Mouse (Mus musculus): Measurements from ENCODE around the gene Raf1. TPM values are rescaled to one million over a fixed set of nuclear protein-coding genes. Genes with fewer than 3 reads are reported as not detected.

The Raf1 gene
- polyA plus RNA-seq, 1 experiment from 2014 or later = 111 TPM

DNA sequence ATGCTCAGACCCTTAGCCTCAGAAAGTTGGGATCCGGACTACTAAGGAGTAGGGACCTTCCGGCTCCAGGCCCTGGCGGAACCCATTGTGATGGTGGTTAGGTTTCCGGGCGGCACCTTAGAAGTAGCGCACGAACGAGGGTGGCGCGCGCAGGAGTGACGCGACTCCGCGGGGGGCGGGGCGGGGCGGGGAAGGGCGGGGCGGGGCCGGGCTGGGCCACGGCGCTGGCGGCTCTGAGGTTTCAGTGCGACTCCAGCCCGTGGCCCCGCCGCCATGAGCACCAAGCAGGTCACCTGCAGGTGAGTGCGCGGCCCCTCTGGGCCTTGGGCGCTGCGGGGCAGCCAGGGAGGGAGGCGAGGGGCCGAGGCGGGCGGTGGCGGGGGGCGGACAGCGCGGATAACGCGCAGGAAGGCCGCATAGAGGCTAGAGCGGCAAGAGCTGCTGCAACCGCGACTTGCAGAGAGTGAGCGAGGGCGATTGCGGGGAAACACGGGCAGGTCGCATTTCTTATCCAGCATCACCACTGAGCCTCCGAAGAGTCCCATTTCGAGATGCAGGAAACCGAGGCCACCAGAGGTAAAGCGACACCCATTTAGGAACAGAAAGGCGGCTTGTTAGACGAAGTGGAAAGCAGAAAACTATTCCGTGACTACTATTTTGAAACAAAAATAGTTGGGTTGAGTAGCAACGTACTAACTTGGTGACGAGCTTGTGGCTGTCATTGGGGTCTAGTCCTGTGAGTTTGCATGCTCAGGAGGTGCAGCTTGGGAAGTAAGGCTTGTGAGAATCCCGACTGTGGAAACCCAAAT lies 74.5 kb downstream of the Raf1 start, which contains the start of gene Mkrn2:
TSS of gene Mkrn2 (plus strand) at position 188 of the 809 bp plus-strand sequence.
- H3K9me3 ChIP-seq = no peaks in the 10 kb centered on the region
- WGBS = 1% methylated on average over 46 of the region's 61 CpGs
- peaks cover 12% of the 10 kb centered on the region for H3K4me1 ChIP-seq
- peak; percentile 90 for ATAC-seq (ENCODE audit: low FRiP score, low read depth)
- H3K9ac ChIP-seq = peak within 1 kb of the TSS; percentile 83
- no peaks in the 10 kb centered on the region for H3K27me3 ChIP-seq
- peak within 1 kb of the TSS; percentile 76 for H3K4me2 ChIP-seq (replicated peaks)
- peak within 1 kb of the TSS; percentile 44; the same call in 1 of the 2 replicates for H3K27ac ChIP-seq
- H3K4me3 ChIP-seq = peak within 1 kb of the TSS; percentile 78
- peaks cover 9% of the 10 kb centered on the region for H3K36me3 ChIP-seq

DNA sequence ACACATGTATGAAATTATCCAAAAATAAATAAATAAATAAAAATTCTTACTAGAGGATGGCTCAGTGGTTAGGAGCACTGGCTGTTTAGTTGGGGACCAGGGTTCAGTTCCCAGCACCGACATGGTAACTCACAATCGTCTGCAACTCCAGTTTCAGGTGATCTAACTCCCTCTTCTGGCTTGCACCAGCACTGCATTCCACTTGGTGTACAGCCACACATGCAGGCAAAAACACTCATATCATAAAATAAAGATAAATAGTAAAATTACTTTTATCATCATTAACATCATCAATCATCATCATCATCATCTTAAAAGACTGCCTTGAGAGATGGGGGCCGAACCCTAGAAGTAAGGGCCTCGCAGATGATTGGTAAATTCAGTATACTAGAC lies 75.1 kb downstream of the Raf1 start:
- Histone ChIP-seq H3K4me2 (replicated peaks) (peak overlapping the region; percentile 76), H3K36me3 (peaks cover 8% of the 10 kb centered on the region), H3K9me3 (no peaks in the 10 kb centered on the region), H3K27ac (no peak overlapping the region), H3K4me3 (peak overlapping the region; percentile 78), H3K4me1 (peaks cover 12% of the 10 kb centered on the region), H3K9ac (no peak overlapping the region), H3K27me3 (no peaks in the 10 kb centered on the region)
- 63% methylated on average over 4 of the region's 4 CpGs for whole genome bisulfite sequencing
- ATAC-seq (ENCODE audit: low FRiP score, low read depth) = peak; percentile 5; the same call in 1 of the 2 replicates

DNA sequence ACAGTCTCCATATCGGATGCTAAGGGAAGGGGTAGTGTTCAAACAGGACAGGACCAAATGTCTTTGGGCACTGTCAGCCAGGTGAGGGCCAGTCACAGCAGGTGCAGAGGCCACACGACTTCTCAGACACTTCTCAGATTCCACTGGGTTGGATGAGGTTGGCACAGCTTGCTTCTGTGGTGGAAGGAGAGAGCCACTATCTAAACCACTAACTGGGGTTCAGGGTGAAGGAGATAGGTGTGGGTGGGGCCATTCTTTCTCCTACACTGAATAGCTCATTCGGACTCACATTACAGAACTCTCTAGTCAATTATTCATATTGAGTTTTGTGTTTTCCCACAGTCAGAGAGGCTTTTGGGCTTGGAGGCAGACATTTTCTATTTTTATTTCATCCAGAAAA lies 80.8 kb downstream of the Raf1 start:
- no peaks in the 10 kb centered on the region for H3K36me3 ChIP-seq
- H3K4me1 ChIP-seq = no peaks in the 10 kb centered on the region
- H3K9ac ChIP-seq = no peak overlapping the region
- H3K4me3 ChIP-seq = no peak overlapping the region
- H3K27ac ChIP-seq = no peak overlapping the region
- ATAC-seq (ENCODE audit: low FRiP score, low read depth) = no peak
- 59% methylated on average over 3 of the region's 3 CpGs for WGBS
- no peaks in the 10 kb centered on the region for H3K9me3 ChIP-seq
- no peaks in the 10 kb centered on the region for H3K27me3 ChIP-seq
- no peak overlapping the region for H3K4me2 ChIP-seq (replicated peaks)

DNA sequence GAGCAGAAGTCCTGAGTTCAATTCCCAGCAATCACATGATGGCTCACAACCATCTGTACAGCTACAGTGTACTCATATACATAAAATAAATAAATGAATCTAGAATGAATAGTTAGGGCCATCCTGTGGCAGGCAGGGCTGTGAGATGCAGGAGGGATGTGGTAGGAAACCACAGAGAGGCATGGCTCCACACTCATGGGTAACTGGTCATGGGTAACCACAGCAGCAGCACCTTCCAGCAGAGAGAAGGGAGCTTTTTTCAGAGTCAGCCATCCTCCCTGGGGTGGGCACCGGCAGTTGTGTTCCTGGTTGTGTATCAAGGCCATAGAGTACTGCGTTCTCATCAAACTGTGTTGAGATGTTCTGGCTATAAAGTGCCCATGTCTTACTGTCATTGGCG lies 82.0 kb downstream of the Raf1 start:
- no peak overlapping the region for H3K4me2 ChIP-seq (replicated peaks)
- no peak for ATAC-seq (ENCODE audit: low FRiP score, low read depth)
- no peak overlapping the region for H3K4me3 ChIP-seq
- no peak overlapping the region for H3K27ac ChIP-seq
- H3K4me1 ChIP-seq = no peaks in the 10 kb centered on the region
- no peak overlapping the region for H3K9ac ChIP-seq
- H3K36me3 ChIP-seq = no peaks in the 10 kb centered on the region
- H3K27me3 ChIP-seq = no peaks in the 10 kb centered on the region
- 84% methylated on average over 3 of the region's 3 CpGs for WGBS
- no peaks in the 10 kb centered on the region for H3K9me3 ChIP-seq

DNA sequence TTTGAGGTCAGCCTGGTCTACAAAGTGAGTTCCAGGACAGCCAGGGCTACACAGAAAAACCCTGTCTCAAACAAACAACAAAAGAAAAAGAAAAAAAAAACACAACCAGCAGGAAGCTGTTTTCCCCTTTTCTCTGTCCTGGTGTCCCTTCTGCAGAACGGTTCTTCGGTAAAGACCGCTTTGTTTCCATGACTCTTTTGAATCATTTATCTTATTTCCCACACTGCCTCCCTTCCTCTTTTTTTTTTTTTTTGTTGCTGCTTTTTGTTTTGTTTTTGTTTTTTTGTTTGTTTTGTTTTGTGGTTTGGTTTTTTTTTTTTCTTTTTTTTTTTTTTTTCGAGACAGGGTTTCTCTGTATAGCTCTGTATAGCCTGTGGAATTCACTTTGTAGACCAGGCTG lies 83.2 kb downstream of the Raf1 start:
- Histone ChIP-seq H3K27ac (no peak overlapping the region), H3K9ac (no peak overlapping the region), H3K36me3 (no peaks in the 10 kb centered on the region), H3K4me2 (replicated peaks) (no peak overlapping the region), H3K9me3 (no peaks in the 10 kb centered on the region), H3K4me1 (no peaks in the 10 kb centered on the region), H3K4me3 (no peak overlapping the region), H3K27me3 (no peaks in the 10 kb centered on the region)
- no peak for ATAC-seq (ENCODE audit: low FRiP score, low read depth)
- 89% methylated on average over 4 of the region's 4 CpGs for WGBS

DNA sequence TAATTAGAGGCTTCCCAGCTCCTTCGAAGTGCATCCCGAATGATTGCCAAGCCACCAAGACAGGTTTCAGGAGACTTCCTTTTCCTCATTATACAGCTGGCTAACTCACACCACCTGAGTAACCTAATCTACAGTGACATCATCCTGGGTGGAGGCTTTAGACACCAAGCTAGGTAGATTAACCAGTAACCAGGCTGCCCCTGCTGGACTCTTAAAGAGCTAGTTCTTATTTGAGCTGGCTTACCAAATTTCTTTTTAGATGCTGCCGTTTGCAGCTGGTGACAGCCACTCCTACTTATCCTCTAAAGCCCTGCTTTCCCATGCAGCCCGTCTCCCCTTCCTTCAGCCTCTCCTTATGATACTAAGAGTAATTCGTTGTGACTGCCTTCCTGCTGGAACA lies 84.0 kb downstream of the Raf1 start, which contains the start of gene Mkrn2os:
TSS of gene Mkrn2os (minus strand) at position 119 of the 400 bp plus-strand sequence.
- Histone ChIP-seq H3K4me2 (replicated peaks) (no peak within 1 kb of the TSS), H3K4me1 (no peaks in the 10 kb centered on the region), H3K9ac (no peak within 1 kb of the TSS), H3K27ac (no peak within 1 kb of the TSS), H3K36me3 (no peaks in the 10 kb centered on the region), H3K4me3 (no peak within 1 kb of the TSS), H3K9me3 (no peaks in the 10 kb centered on the region), H3K27me3 (no peaks in the 10 kb centered on the region)
- no peak for ATAC-seq (ENCODE audit: low FRiP score, low read depth)
- WGBS = 48% methylated on average over 5 of the region's 5 CpGs

DNA sequence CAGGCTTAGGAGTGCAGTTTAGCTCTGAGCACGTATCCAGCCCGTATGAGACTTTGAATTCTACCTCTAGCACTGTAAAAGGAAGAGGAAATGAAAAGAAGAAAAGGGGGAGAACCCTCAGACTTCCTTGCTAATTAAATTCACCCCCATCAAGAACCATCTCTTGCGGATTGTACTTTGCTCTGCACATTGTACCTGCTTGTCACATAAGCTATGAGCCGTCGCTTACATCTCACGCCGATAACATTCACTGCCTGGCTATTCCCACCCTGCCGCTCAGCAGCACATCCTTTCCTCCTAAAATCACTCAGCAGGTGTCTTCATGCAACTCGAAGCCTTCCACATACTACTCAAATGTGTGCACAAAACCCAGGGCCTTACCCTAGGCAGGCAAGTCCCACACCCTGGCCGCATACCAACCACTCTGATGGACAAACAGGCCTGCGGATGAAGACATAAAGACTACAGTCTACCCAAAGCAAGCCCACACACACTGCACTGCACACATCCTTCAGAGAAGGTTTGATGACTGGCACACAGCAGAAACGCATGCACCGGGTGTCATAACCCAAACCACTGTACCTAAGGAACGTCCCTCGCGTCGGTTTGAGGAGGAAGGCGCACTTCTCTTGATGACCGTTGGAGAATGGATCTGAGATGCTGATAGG lies 84.6 kb downstream of the Raf1 start:
- Histone ChIP-seq H3K9me3 (no peaks in the 10 kb centered on the region), H3K27me3 (no peaks in the 10 kb centered on the region), H3K36me3 (no peaks in the 10 kb centered on the region), H3K4me2 (replicated peaks) (no peak overlapping the region), H3K27ac (no peak overlapping the region), H3K4me3 (no peak overlapping the region), H3K4me1 (no peaks in the 10 kb centered on the region), H3K9ac (no peak overlapping the region)
- no peak for ATAC-seq (ENCODE audit: low FRiP score, low read depth)
- WGBS = 84% methylated on average over 19 of the region's 19 CpGs

DNA sequence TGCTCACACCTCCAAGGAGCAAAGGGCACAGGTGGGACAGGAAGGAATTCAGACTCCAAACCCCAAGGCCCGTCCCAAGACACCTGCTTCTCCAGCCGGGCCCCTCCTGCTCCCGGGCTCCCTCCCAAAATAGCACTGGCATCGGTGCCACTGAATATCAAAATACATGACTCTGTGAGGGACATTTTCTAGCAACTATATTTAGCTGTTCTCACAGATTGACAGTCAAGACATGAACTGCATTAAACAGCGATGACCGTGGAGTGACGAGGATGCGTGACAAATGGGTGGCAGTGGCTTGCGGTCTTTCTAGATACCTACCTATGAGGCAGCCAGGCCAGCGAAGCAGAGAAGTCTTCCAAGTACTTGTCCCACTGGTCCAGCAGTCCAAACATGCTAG lies 90.1 kb downstream of the Raf1 start:
- no peaks in the 10 kb centered on the region for H3K4me1 ChIP-seq
- H3K4me3 ChIP-seq = no peak overlapping the region
- H3K9me3 ChIP-seq = no peaks in the 10 kb centered on the region
- WGBS = 83% methylated on average over 10 of the region's 10 CpGs
- no peak overlapping the region for H3K9ac ChIP-seq
- no peak overlapping the region for H3K4me2 ChIP-seq (replicated peaks)
- no peak for ATAC-seq (ENCODE audit: low FRiP score, low read depth)
- H3K36me3 ChIP-seq = peaks cover 4% of the 10 kb centered on the region; the same call in 1 of the 2 replicates
- H3K27me3 ChIP-seq = no peaks in the 10 kb centered on the region
- no peak overlapping the region for H3K27ac ChIP-seq

DNA sequence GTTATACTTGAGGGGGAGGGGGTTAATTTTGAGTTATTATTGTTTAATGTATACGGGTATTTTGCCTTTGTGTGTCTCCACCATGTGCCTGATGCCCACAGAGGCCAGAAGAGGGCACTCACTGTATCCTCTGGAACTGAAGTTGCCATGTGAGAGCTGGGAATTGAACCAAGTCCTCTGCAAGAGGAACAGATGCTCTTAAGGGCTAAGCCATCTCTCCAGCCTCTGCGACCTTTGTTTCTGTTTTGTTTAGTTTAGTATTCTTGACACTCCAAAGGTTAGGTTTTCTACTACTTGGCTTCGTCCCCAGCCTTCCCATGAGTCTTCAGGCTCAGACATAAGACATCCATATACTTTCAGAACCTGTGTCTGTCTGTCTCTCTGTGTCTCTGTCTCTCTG lies 92.3 kb downstream of the Raf1 start:
- H3K4me1 ChIP-seq = no peaks in the 10 kb centered on the region
- H3K27ac ChIP-seq = no peak overlapping the region
- ATAC-seq (ENCODE audit: low FRiP score, low read depth) = no peak
- no peak overlapping the region for H3K9ac ChIP-seq
- WGBS = 76% methylated on average over 3 of the region's 3 CpGs
- peaks cover 13% of the 10 kb centered on the region for H3K36me3 ChIP-seq
- H3K27me3 ChIP-seq = no peaks in the 10 kb centered on the region
- no peak overlapping the region for H3K4me3 ChIP-seq
- no peak overlapping the region for H3K4me2 ChIP-seq (replicated peaks)
- H3K9me3 ChIP-seq = no peaks in the 10 kb centered on the region

DNA sequence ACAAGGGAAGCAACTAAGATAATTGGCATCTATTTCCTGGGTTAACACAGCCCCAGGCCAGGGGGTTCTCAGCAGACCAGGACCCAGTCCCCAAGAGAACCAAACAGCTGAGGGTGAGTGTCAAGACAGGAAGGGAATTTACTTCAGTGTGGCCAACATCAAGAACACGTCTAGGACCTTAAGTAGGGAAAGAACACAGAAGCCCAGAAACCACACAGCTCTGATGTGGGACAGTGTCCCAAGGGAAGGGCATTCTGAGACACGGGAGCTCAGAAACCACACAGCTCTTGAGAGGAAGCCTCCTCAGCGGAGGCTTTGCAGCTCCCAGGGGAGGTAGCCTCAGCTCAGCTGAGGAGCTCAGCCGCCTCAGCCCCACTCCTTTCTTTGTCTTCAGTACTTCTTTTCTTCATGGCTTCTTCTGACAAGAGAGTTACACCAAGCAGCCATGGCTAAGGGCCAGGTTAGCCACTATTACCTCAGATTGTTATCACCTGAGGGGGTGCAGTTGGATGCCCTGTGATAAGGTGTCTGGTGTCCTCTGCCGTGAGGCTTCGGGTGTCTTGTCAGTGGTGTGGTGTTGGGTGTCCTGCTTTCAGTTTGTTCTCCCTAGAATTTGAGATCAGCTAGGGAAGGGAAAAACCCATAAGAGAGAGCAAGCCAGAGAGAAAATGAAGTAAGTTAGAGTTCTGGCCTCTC lies 92.9 kb downstream of the Raf1 start:
- ATAC-seq (ENCODE audit: low FRiP score, low read depth) = no peak
- Histone ChIP-seq H3K27me3 (no peaks in the 10 kb centered on the region), H3K36me3 (peaks cover 18% of the 10 kb centered on the region), H3K4me2 (replicated peaks) (no peak overlapping the region), H3K9me3 (no peaks in the 10 kb centered on the region), H3K4me3 (no peak overlapping the region), H3K9ac (no peak overlapping the region), H3K27ac (no peak overlapping the region), H3K4me1 (no peaks in the 10 kb centered on the region)
- 74% methylated on average over 6 of the region's 6 CpGs for WGBS

DNA sequence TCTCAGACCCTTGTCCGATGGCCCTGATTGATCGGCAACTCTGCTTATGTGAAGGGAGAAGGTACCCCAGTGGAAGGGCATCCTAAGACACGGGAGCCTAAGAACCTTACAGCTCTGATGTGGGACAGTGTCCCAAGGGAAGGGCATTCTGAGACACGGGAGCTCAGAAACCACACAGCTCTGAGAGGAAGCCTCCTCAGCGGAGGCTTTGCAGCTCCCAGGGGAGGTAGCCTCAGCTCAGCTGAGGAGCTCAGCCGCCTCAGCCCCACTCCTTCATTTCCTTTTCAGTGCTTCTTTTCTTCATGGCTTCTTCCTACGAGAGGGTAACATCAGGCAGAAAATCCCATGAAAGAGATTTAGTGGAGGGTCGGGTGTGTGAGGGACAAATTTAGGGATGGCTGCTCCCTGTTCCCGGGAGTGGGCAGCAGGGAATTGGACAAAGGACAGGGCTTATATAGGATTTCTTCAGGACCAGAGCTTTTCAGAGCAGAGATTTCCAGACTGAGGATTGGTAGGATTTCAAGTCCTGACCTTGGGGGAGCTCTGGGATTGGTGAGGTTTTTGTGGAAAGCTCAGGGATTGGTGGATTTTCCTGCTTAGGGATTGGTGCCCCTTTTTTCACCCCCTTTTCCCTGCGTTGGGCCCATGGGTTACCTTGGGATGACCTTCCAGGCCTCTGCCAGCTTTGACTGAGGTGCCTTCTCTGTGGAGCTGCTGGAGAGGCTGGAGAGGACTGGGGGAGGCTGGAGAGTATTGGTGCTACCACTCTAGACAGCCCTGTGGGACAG lies 93.9 kb downstream of the Raf1 start:
- Histone ChIP-seq H3K4me3 (no peak overlapping the region), H3K4me1 (no peaks in the 10 kb centered on the region), H3K4me2 (replicated peaks) (no peak overlapping the region), H3K36me3 (peaks cover 29% of the 10 kb centered on the region), H3K27ac (no peak overlapping the region), H3K9me3 (no peaks in the 10 kb centered on the region), H3K9ac (no peak overlapping the region), H3K27me3 (no peaks in the 10 kb centered on the region)
- ATAC-seq (ENCODE audit: low FRiP score, low read depth) = no peak
- 80% methylated on average over 10 of the region's 10 CpGs for WGBS

Data from limb, embryonic 13.5 days (tissue).